Mouse (Mus musculus) liver, embryonic 14.5 days (tissue): Measurements from ENCODE around the gene Kctd12b.
A peak's percentile ranks its signal among the peaks of the same experiment; 100 is the strongest.

Source experiments
- CTCF ChIP-seq: IDR thresholded peaks from 2 replicates; pipeline ENCODE4 v1.5.1; 2016; ENCODE audit warnings: antibody characterized with exemption, low read depth, control low read depth
- EP300 ChIP-seq: IDR thresholded peaks from 2 replicates; pipeline ENCODE4 v1.6.1; 2016; ENCODE audit warnings: antibody characterized with exemption, low read depth

DNA sequence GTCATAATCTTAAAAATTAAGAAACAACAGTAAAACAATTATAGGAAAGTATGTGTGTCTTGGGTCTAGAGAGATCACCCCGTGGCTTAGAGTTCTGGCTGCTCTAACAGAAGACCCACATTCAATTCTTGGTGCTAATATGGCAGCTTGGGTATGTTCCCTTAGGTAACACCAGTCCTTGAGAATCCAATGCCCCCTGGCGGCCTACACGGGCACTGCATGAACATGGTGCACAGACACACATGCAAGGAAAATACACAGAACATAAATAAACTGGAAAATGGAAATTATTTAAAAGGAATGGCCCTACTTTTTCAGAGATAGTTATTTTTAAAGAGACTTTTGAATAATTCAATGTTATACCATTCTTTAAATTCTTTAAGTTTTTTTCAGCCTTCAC is 55.6 kb downstream of the Kctd12b start:
- peak; percentile 67 for TF ChIP-seq CTCF
- no peak for TF ChIP-seq EP300
